Mouse (Mus musculus): Measurements from ENCODE around the gene Narfl. TPM values are rescaled to one million over a fixed set of nuclear protein-coding genes. Genes with fewer than 3 reads are reported as not detected.
A peak's percentile ranks its signal among the peaks of the same experiment; 100 is the strongest.
"Not testable (repeated sequence)": the region's sequence is repeated elsewhere in the genome, so short reads cannot be mapped to it uniquely, and the experiment has no call there.

Gene Narfl
- polyA plus RNA-seq, 1 experiment from 2014 or later = 26.7 TPM

- Histone ChIP-seq H3K27me3 (no peaks in the 10 kb centered on the region), H3K4me2 (peak within 1 kb of the TSS; percentile 74), H3K36me3 (peaks cover 20% of the 10 kb centered on the region), H3K4me3 (peak within 1 kb of the TSS; percentile 66), H3K4me1 (peaks cover 57% of the 10 kb centered on the region), H3K27ac (peak within 1 kb of the TSS; percentile 93), H3K9ac (peak within 1 kb of the TSS; percentile 64), H3K9me3 (no peaks in the 10 kb centered on the region)
- ATAC-seq (ENCODE audit: insufficient number of reproducible peaks, low FRiP score, low TSS enrichment, low read depth) = 0 out of 2 replicates have a peak, but pooled peaks have one; percentile 46
- under 1% methylated on average over 14 of the region's 14 CpGs for WGBS
Measured at GRCm38 (mm10) chr17:25792615-25793014, 19.0 kb downstream of the Narfl start, which contains the start of gene Fam173a. Gene Fam173a (minus strand): TSS chr17:25792901.

DNA sequence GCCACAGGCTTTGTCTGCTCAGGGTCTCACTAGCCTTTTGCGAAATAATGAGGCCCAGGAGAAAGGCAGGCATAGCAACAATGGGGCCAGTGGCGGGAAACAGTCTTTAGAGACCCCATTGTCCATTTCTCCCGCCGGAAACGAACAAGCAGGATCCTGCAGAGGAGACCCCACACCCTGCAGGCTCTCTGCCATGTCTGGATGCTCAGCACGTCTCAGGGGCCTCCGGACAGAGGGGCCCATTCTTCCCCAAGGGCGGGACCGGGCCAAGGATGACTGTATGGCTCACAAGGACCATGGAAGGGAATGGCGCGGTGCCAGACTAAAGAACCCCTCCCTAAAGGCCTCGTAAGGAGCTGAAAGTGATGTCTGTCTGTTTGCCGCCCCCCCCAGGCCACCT lies 20.6 kb downstream of the Narfl start:
- no peaks in the 10 kb centered on the region for H3K27me3 ChIP-seq
- ATAC-seq (ENCODE audit: insufficient number of reproducible peaks, low FRiP score, low TSS enrichment, low read depth) = no peak
- H3K36me3 ChIP-seq = peaks cover 9% of the 10 kb centered on the region
- H3K4me3 ChIP-seq = no peak overlapping the region
- WGBS = 82% methylated on average over 13 of the region's 13 CpGs
- peaks cover 58% of the 10 kb centered on the region for H3K4me1 ChIP-seq
- no peak overlapping the region for H3K9ac ChIP-seq
- H3K27ac ChIP-seq = no peak overlapping the region
- no peaks in the 10 kb centered on the region for H3K9me3 ChIP-seq
- no peak overlapping the region for H3K4me2 ChIP-seq

DNA sequence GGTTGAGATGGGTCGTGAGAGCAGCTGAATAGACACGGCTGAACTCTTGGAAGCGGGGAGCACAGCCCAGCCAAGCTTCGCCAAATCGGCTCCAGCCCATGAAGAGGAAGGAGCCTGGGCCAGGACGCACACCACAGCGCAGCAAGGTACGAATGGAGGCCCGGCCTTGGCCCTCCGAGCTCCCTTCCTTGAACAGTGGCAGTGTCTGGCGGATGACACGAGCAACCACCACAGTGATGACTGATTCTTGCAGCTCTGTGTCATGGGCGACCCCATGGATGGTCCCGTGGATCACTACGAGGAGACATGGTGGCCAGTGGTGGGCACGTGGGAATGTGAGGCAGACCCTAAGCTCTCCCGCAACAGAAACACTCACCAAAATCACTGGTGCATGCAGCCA lies 21.4 kb downstream of the Narfl start:
- no peak for ATAC-seq (ENCODE audit: insufficient number of reproducible peaks, low FRiP score, low TSS enrichment, low read depth)
- 0 out of 2 replicates have a peak overlapping the region, but pooled peaks have one; percentile 79 for H3K4me3 ChIP-seq
- H3K4me1 ChIP-seq = peaks cover 58% of the 10 kb centered on the region
- no peaks in the 10 kb centered on the region for H3K27me3 ChIP-seq
- H3K27ac ChIP-seq = no peak overlapping the region
- 89% methylated on average over 17 of the region's 17 CpGs for WGBS
- peak overlapping the region; percentile 68; the same call in 1 of the 2 replicates for H3K4me2 ChIP-seq
- H3K36me3 ChIP-seq = 0 out of 2 replicates have a peak, but pooled peaks cover 3% of the 10 kb centered on the region
- H3K9me3 ChIP-seq = no peaks in the 10 kb centered on the region
- H3K9ac ChIP-seq = no peak overlapping the region

DNA sequence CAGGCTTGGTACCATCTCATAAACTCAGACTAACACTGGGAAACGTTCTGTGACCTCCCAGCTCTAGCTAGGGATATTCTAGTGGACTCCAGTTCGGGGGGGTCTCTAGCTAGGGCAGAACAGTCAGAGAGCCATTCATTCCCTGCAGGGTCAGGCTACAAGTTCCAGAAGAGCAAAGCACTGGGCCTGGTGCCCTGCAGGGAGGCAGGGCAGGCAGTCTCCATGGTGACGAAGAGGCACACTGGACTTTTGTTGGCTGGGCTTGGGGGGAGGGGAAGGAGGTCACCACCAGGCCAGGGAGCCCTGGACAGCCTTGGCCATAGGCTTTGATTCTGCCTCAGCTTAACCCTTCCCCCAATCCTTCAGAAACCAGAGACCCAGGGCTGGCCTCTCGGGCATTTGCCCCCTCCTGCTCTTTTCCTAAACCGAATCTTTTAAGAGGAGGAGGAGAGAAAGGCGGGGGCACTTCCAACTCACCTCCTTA lies 22.1 kb downstream of the Narfl start, which contains the start of gene AC134908.4:
Gene AC134908.4 (minus strand): TSS at position 51 of the 484 bp plus-strand sequence.
- 0 out of 2 replicates have a peak, but pooled peaks cover 3% of the 10 kb centered on the region for H3K36me3 ChIP-seq
- no peaks in the 10 kb centered on the region for H3K9me3 ChIP-seq
- H3K4me1 ChIP-seq = peaks cover 55% of the 10 kb centered on the region
- WGBS = 28% methylated on average over 6 of the region's 6 CpGs
- no peaks in the 10 kb centered on the region for H3K27me3 ChIP-seq
- no peak for ATAC-seq (ENCODE audit: insufficient number of reproducible peaks, low FRiP score, low TSS enrichment, low read depth)
- peak within 1 kb of the TSS; percentile 56 for H3K9ac ChIP-seq
- H3K27ac ChIP-seq = no peak within 1 kb of the TSS
- peak within 1 kb of the TSS; percentile 79 for H3K4me3 ChIP-seq
- H3K4me2 ChIP-seq = peak within 1 kb of the TSS; percentile 68

- Histone ChIP-seq H3K36me3 (0 out of 2 replicates have a peak, but pooled peaks cover 3% of the 10 kb centered on the region), H3K4me2 (peak overlapping the region; percentile 68), H3K9me3 (no peaks in the 10 kb centered on the region), H3K4me3 (peak overlapping the region; percentile 79), H3K9ac (peak overlapping the region; percentile 56), H3K27me3 (peaks cover 2% of the 10 kb centered on the region; the same call in 1 of the 2 replicates), H3K27ac (no peak overlapping the region), H3K4me1 (peaks cover 49% of the 10 kb centered on the region)
- 0 out of 2 replicates have a peak, but pooled peaks have one; percentile 11 for ATAC-seq (ENCODE audit: insufficient number of reproducible peaks, low FRiP score, low TSS enrichment, low read depth)
- 2% methylated on average over 36 of the region's 37 CpGs for WGBS
Measured at GRCm38 (mm10) chr17:25796211-25796771, 22.7 kb downstream of the Narfl start.

DNA sequence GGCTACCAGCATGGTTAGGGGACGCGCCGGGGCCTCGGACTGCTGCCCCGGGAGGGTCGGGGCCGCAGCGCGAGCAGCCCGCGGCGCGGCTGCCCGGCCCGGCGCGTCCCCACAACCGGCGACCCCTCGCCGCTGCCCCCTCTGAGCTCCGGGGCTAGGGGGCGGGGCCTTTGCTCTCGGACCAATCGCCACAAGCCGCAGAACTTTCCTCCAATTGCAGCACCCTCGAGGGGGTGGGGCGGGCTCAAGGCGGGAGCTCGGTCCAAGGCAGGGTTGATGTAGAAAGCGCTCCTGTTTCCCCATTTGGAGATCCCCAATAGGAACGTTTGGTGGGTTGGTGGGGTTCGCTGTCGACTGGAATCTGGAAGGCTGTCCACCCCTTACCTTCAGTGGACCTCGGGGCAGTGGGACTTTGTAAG lies 23.4 kb downstream of the Narfl start, which contains the start of gene Metrn:
Gene Metrn (minus strand): TSS at position 186 of the 419 bp plus-strand sequence.
- Histone ChIP-seq H3K4me2 (peak within 1 kb of the TSS; percentile 68), H3K27ac (no peak within 1 kb of the TSS), H3K9ac (peak within 1 kb of the TSS; percentile 56), H3K27me3 (peaks cover 6% of the 10 kb centered on the region), H3K4me3 (peak within 1 kb of the TSS; percentile 79), H3K36me3 (0 out of 2 replicates have a peak, but pooled peaks cover 3% of the 10 kb centered on the region), H3K4me1 (peaks cover 44% of the 10 kb centered on the region), H3K9me3 (no peaks in the 10 kb centered on the region)
- peak; percentile 70; the same call in 1 of the 2 replicates for ATAC-seq (ENCODE audit: insufficient number of reproducible peaks, low FRiP score, low TSS enrichment, low read depth)
- WGBS = 1% methylated on average over 34 of the region's 35 CpGs

DNA sequence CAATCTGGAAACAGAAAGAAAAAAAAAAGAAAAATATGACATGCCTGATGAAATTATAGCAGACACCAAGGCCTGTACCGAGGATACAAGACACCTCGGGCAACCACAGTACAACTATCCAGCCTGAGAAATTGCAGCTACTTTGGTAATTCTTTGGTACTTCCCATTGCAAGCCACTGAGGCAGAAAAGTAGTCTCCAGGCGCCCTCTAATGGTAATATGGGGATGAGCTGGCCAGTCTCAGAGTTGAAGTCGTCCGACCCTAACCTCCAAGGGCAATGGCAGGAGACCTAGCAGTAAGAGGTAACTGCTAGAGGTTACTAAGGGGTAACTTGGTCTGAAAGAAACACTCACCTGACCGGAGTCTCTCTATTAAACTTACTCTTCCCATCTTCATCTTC lies 27.5 kb downstream of the Narfl start:
- Histone ChIP-seq H3K36me3 (no peaks in the 10 kb centered on the region), H3K4me3 (no peak overlapping the region), H3K27ac (no peak overlapping the region), H3K9ac (no peak overlapping the region), H3K27me3 (peaks cover 34% of the 10 kb centered on the region), H3K4me2 (no peak overlapping the region), H3K4me1 (peaks cover 12% of the 10 kb centered on the region), H3K9me3 (no peaks in the 10 kb centered on the region)
- no peak for ATAC-seq (ENCODE audit: insufficient number of reproducible peaks, low FRiP score, low TSS enrichment, low read depth)
- WGBS = 6% methylated on average over 6 of the region's 6 CpGs

GRCm38 (mm10) chr17:25802825-25803517 lies 29.4 kb downstream of the Narfl start:
- Histone ChIP-seq H3K9ac (no peak overlapping the region), H3K27me3 (peaks cover 35% of the 10 kb centered on the region), H3K36me3 (no peaks in the 10 kb centered on the region), H3K4me1 (no peaks in the 10 kb centered on the region), H3K9me3 (no peaks in the 10 kb centered on the region), H3K4me3 (no peak overlapping the region), H3K4me2 (no peak overlapping the region), H3K27ac (no peak overlapping the region)
- WGBS = 8% methylated on average over 10 of the region's 10 CpGs
- ATAC-seq (ENCODE audit: insufficient number of reproducible peaks, low FRiP score, low TSS enrichment, low read depth) = 0 out of 2 replicates have a peak, but pooled peaks have one; percentile 15

- Histone ChIP-seq H3K27me3 (peaks cover 66% of the 10 kb centered on the region), H3K4me3 (no peak overlapping the region), H3K9ac (no peak overlapping the region), H3K4me2 (no peak overlapping the region), H3K27ac (no peak overlapping the region), H3K9me3 (no peaks in the 10 kb centered on the region), H3K36me3 (no peaks in the 10 kb centered on the region), H3K4me1 (peaks cover 18% of the 10 kb centered on the region)
- no peak for ATAC-seq (ENCODE audit: insufficient number of reproducible peaks, low FRiP score, low TSS enrichment, low read depth)
- WGBS = 79% methylated on average over 4 of the region's 4 CpGs
Measured at GRCm38 (mm10) chr17:25806507-25806906, 32.9 kb downstream of the Narfl start.

GRCm38 (mm10) chr17:25807452-25807851 lies 33.9 kb downstream of the Narfl start:
- peaks cover 69% of the 10 kb centered on the region for H3K27me3 ChIP-seq
- H3K4me3 ChIP-seq; H3K36me3 ChIP-seq; H3K9me3 ChIP-seq; H3K9ac ChIP-seq; H3K27ac ChIP-seq; H3K4me2 ChIP-seq; ATAC-seq (ENCODE audit: insufficient number of reproducible peaks, low FRiP score, low TSS enrichment, low read depth): not testable (repeated sequence)
- H3K4me1 ChIP-seq = peaks cover 18% of the 10 kb centered on the region
- 36% methylated on average over 2 of the region's 2 CpGs for WGBS

GRCm38 (mm10) chr17:25808028-25808427 lies 34.5 kb downstream of the Narfl start:
- no peak overlapping the region for H3K27ac ChIP-seq

More at GRCm38 (mm10) chr17:25808028-25808427, 34.5 kb downstream of the Narfl start:
- peaks cover 18% of the 10 kb centered on the region for H3K4me1 ChIP-seq
- peak overlapping the region; percentile 94 for H3K4me2 ChIP-seq
- H3K9me3 ChIP-seq = no peaks in the 10 kb centered on the region
- 32% methylated on average over 5 of the region's 5 CpGs for WGBS
- no peak for ATAC-seq (ENCODE audit: insufficient number of reproducible peaks, low FRiP score, low TSS enrichment, low read depth)
- peak overlapping the region; percentile 60 for H3K4me3 ChIP-seq
- H3K36me3 ChIP-seq = no peaks in the 10 kb centered on the region
- peaks cover 70% of the 10 kb centered on the region for H3K27me3 ChIP-seq
- H3K9ac ChIP-seq = no peak overlapping the region

Measured in limb, embryonic 15.5 days (tissue).